Mouse (Mus musculus): ENCODE data around the gene Slc38a2.

Gene Slc38a2

DNA sequence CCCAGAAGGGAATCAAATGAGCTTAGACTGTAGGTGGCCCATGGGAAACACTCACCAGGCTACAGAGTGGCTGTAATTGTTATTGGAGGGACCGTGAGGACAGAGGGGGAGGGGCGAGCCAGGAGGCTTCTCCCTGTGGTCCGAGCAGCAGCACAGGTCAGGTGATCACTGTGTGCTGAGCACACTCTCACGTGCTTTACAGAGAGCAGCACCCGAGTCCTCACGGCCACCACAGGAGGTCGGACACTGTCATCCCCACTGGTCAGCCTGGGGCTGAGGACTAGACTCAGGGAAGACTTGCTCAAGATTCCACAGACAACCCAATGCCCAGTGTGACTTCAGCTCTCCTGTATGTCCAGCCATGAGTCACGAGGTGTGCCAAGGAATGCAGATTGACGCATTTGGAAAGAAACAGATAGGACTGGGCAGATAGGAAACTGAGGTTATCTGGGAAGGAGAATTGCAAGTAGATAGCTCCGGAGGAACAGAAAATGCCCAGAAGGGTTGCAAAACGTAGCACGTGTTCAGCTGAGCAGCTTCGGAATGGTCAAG lies 38.9 kb downstream of the Slc38a2 start:
- DNase-seq (ENCODE audit: low read depth) = no peak

DNA sequence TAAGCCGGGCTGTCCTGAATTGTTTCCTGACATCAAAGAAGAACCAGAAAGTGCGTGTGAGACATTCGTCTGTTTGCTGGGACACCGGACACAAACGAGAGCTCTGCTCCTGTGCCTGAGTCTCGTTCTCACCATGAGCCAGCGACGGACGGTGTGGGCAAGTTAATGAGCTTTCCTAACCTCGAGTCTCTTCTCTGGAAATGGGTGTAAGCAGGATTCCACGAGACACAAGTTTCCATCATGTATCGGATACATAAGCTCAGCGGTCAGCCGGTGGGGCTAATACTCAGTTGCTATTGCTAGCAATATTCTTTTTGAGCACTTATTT lies 41.3 kb downstream of the Slc38a2 start:
- no peak for DNase-seq (ENCODE audit: low read depth)

DNA sequence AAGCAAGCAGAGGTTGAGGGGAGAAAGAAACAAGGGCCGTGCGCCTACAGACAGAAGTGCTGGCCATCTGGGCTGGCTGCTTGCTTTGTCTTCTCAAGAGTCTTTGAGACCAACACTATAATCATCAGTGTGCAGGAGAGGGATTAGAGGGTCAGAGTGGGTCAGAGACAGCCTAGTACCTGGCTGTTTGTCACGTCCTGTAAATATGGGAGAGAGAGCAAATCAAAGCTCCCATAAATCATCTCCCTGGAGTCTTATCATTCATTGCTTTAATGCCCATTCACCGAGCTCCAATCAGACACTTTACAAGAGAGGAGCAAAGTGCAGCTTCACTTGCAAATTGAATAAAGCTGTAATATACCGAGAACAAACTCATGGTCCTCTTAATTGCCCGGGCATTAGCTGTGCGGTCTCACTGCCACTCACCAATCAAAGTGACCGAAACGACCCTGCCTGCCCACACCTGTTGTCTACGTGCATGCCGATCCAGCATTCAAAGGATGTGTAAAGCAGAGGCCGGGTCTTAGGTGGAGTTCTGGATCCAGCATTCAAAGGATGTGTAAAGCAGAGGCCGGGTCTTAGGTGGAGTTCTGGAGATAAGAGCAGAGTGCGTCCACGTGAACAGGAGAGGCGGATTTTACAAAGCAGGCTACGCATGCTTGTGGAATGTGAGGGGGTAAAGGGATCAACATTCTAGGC lies 41.8 kb downstream of the Slc38a2 start:
- no peak for DNase-seq (ENCODE audit: low read depth)

DNA sequence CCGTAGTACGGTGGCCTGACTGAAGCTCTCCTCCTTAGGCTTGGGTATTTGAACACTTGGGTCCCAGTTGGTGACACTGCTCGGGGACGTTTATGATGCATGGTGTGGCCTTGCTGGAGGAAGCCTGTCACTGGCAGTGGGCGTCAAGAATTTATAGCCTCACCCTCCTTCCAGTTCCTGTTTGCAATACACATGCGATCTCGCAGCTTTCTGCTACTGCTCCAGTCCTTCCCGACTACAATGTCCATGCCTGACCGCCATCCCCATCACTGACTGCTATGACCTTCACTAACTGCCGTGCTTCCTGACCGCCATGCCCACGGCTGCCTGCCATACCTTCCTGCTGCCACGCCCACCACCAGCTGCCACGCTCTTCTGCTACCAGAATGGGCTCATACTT lies 44.0 kb downstream of the Slc38a2 start:
- DNase-seq (ENCODE audit: low read depth) = no peak

DNA sequence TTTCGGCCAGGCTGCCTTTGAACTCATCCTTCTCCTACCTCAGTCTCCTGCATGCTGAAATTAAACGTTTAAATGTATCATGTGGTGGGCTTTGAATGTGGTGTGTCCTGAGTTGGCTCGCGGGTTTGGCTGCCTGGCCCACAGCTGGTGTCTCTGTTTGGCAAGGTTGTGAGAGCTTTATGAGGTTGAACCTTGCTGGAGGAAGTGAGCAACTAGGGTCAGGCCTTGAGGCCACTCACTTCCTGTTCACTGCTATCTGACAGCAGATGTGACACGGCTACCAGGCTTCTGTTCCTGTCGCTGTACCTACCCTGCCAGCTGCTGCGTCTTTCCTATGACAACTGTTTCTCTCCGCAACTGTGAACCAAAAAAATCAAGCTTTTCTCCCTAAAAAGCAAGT lies 44.8 kb downstream of the Slc38a2 start:
- no peak for DNase-seq (ENCODE audit: low read depth)

DNA sequence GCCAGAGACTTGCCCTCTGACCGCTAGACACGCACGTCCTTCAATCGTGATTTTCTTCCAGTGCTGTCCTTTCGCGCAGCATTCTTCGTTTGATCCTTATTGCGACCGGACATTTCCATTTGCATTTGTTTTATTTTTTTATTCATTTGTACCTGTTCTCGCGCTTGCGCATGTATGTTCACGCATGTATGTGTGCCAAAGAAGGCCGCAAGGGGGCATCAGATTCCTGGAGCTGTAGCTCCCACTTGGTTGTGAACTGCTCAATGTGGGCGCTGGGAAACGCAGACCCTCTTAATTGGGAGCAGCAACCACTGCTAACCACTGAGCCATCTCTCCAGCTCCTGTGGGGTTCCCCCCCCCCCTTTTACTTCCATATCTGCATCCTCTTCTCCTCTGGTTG lies 46.5 kb downstream of the Slc38a2 start:
- DNase-seq (ENCODE audit: low read depth) = no peak

DNA sequence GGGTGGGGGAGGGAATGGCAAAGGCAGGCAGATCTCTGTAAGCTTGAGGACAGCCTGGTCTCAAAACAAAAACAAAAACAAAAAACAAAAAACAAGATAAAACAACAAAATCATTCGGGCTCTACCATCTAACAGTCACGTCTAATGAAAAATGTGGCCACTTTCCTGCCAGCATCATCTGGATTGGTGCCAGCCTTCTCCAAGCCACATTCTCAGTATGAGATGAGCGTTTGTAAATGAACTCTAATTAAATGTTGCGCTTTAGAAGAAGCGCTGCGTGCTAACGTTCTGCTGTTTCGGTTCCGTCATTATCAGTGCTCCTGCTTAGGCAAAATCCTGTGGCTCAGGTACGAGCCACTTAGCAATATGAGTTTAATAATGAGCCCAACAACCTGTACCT lies 47.0 kb downstream of the Slc38a2 start:
- no peak for DNase-seq (ENCODE audit: low read depth)

DNA sequence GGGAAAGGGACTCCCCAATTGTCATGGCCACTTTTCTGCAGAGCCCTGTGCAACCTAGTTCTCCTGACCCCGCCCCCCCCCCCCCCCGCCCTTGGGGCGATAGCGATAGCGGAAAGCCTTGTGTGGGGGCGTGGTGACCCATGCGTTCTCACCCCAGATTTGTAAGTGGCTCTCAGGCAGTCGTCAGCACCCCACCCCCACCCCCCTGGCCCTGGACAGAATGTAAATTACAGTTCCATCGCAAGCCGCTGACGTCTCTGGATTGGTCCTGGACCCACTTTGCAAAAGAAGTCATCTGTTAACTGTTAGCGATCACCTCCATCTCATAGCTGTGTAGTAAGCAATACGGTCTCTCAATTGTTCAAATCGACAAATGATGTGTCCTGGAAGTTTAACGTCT lies 52.2 kb downstream of the Slc38a2 start:
- no peak for DNase-seq (ENCODE audit: low read depth)

DNA sequence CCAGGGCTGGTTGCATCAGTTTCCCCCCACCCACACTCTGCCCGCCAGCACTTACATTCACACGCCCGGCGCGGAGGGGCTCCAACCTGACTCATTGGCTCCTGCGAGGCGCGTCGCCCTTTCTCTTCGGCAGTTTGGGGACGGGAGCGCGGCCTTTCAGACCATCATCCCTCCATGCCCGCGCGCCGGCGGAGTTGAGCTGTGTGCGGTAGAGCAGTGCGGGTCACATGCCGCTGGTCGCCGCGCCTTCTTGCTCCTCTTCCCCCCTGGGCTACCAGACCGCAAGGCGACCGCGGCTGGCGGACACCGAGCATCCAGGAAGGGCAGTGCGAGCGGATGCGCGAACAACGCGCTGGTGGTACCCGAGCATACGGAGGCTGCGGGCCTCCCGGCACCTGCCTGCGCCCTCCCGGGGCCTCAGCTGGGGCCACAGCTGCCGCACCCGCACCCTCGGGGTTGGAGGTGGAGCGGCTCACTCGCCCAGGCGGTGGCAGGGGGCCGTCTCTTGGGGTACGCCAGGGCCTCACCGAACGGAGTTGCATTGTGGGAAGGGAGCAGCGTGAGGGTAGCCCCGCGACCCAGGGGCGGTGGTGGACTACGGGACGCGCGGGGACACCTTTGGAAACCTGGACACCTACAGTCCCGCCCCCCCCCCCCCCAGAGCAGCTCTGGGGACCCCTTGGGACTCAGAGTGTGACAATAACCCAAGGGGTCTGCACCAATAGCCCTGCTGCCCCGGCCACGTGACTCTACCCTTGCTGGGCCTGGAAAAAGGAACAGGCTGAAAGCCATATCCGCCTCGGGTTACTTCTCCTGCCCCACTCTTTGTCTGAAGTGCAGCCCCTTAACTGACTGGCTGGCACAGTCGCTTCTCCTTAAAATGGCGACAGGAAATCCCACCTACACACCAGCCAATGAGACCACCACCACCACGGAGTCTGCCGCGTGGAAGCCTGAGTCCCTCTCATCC lies 56.8 kb downstream of the Slc38a2 start, which contains the start of gene Slc38a1:
Gene Slc38a1, minus strand, starts transcription at position 478 of the 970 bp plus-strand sequence.
- no peak for DNase-seq (ENCODE audit: low read depth)

DNA sequence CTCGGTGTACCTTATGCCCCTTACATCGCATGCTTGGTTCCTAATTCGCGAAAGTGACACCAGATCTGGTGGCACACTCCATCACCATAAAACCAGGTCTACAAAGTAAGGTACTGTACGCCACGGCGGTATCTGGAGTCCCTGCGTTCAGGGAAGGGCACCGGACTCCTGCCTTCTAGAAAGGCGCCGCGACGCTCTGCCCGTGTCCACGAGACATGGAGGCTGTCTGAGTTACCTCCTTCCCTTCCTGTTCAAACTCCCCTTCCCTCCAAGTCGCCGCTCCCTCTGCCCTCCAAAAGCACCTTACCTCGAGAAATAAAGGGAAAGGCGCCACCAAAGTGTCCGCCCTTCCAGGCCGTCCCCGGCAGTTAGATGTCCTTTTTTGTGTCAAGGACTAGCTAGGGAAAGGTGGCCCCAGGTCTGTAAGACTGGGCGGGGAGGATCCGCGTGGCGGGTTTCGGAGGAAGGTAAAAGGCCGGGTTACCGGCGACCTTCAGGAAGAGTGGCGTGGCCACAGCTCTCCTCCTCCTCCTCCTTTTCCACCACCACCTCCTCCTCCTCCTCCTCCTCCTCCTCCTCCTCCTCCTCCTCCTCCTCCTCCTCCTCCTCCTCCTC lies 57.6 kb downstream of the Slc38a2 start:
- DNase-seq (ENCODE audit: low read depth) = no peak

DNA sequence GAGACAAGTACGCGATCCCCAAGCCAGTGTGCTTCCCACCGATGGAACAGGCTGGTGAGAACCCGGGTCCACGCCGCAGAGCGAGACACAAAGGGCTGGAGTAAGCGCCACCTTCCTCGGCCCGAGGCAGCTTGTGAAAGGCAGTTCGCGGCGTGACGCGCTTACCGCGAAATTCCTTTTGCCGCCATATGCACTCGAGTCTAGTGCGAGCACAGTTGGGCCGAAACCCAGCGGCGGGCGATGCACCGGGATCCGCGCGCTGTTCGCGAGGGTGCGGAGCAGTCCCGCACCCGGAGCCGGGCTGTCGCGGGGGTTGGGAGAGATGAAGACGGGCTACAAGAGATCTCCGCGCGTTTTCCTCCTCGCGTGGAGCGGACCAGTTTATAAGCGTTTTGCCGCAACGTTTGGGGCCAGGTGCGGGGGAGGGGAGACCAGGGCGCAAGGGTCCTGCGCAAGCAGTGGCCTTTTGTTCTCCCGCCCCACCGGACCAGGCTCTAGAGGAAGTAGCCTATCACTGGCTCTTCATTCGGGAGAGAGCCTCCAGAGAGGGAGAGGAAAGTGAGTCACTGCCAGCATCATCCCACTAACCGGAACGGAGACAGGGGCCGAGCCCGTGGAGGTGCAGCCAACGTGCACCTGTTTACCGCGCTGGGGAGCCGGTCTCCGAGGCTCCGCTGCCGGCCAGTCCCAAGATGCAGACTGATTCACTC lies 58.3 kb downstream of the Slc38a2 start:
- DNase-seq (ENCODE audit: low read depth) = no peak

DNA sequence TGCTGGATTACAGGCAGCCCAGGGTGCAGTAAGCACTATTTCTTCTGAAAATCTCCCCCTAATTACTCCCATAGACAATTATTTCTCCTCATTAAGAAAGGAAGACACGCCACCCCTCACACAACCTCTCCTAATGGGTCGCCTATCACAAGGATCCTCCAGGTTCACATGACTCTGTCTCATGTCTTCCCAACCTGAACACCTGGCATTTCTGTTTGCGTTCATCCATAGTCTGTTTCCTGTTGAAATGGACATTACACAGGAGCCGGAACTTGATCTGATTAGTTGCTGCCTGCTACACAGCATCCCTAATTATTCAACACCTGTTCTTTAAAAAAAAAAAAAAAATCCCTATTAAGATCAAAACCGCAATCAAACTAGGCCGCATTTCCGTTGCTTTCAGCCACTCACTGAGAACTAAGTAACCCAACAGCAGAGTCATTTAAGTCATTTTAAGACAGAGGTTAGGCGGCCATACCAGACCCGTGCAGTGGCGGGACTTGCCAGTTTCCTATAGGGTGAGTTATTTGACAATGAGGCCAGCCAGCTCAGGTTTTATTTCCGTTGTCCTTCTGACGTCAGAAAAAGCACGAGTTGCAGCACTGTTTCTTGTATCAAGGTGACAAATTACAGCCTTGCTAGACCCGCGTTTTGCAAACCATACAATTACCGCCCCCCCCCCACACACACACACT lies 59.1 kb downstream of the Slc38a2 start:
- no peak for DNase-seq (ENCODE audit: low read depth)

DNA sequence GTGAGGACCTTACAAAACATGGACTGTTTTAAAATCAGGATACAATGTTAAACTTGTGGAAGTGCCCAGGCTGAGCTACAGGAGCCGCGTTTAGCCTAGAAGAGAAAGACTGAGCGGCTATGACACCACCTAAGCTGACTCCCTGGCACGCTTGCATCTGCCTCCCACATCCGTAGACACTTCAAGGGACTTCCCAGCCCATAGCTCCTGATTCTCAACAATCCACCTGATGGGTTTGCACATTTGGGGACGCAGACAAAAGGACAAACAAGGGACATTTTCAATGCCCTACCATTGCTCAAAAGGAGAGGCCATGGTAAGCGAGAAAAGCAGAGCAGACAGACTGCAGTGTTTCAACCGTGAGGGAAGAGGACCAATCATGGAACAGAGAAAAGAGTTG lies 59.9 kb downstream of the Slc38a2 start:
- DNase-seq (ENCODE audit: low read depth) = no peak

DNA sequence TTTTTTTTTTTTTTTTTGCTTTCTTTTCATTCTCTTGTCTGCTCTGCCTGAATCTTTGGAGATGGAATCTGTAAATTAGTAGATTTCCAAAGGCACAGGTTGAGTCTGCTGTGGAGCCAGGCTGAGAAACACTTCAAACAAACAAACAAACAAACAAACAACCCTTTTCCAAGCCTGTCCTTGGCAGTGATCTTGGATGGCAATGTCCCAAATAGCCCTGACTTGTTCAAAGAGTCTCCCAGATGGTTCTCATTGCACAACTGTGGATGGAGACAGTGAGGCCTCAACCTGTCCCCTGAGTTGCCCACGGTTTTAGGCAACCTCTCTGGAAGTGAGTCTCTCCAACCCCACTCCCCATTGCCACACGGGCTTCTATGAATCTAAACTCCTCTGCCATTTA lies 60.9 kb downstream of the Slc38a2 start:
- DNase-seq (ENCODE audit: low read depth) = no peak

DNA sequence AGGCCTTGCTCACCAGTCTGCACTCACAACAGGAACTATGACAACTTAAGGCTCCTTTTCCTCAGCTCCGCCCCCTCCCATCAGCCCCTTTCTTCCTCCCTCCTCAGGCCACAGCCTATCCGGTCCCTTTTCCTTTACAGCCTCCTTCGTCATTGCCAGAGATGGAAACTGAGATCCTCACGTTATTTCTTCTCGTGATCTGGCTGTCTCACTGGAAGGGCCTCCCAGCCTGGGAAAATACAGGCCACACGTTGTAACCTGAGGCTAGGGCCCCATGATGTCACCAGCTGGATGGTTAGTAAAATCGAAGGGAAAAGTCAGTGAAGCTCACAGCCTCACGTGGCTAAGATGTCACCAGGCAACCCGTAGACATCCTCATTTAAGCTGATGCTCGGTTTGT lies 61.4 kb downstream of the Slc38a2 start:
- no peak for DNase-seq (ENCODE audit: low read depth)
